In genomic region chr7:102752086-102752485, GRCm38 (mm10) we compare ENCODE assay signal across 12 mouse cellular contexts. TPM values are rescaled to one million over a fixed set of nuclear protein-coding genes. Genes with fewer than 3 reads are reported as not detected.
A peak's percentile ranks its signal among the peaks of the same experiment; 100 is the strongest.
DNase-seq lines count a peak whose midpoint lies in the region; ATAC-seq lines count a peak whose summit lies in the region.
"Had no signal": no experiment of that assay in that cellular context is flagged by ENCODE, and none has a peak within 500 bp of the region (broad histone marks: within the 10 kb centered on the region; RNA-seq: fewer than 3 reads in every experiment).

No protein-coding gene starts in this region.

- 22% methylated on average over 1 of the region's 1 CpGs for WGBS in midbrain, embryonic 13.5 days

- H3K27ac ChIP-seq in midbrain, embryonic 13.5 days, result no peak overlapping the region
- H3K27ac ChIP-seq: embryonic facial prominence, embryonic 15.5 days; heart, embryonic 13.5 days; hindbrain, postnatal 0 days; limb, embryonic 12.5 days; macrophage had no signal

- ATAC-seq in midbrain, embryonic 13.5 days, result no peak
- ATAC-seq: hindbrain, postnatal 0 days had no signal

- no peaks in the 10 kb centered on the region for H3K4me1 ChIP-seq in midbrain, embryonic 13.5 days (replicated peaks)
- H3K4me1 ChIP-seq: embryonic facial prominence, embryonic 15.5 days; heart, embryonic 13.5 days; limb, embryonic 12.5 days had no signal

- H3K9ac ChIP-seq in midbrain, embryonic 13.5 days (replicated peaks), result no peak overlapping the region
- H3K9ac ChIP-seq: embryonic facial prominence, embryonic 15.5 days; heart, embryonic 13.5 days; limb, embryonic 12.5 days had no signal

- no peaks in the 10 kb centered on the region for H3K9me3 ChIP-seq in midbrain, embryonic 13.5 days
- H3K9me3 ChIP-seq: embryonic facial prominence, embryonic 15.5 days; heart, embryonic 13.5 days; limb, embryonic 12.5 days had no signal

- H3K36me3 ChIP-seq in midbrain, embryonic 13.5 days, result no peaks in the 10 kb centered on the region
- H3K36me3 ChIP-seq: embryonic facial prominence, embryonic 15.5 days; heart, embryonic 13.5 days; limb, embryonic 12.5 days had no signal

- H3K4me3 ChIP-seq in midbrain, embryonic 13.5 days (replicated peaks), result no peak overlapping the region
- H3K4me3 ChIP-seq: embryonic facial prominence, embryonic 15.5 days; heart, embryonic 13.5 days; limb, embryonic 12.5 days had no signal

- intact Hi-C loops in heart, postnatal 25 days (cut with DNase I), result loop anchor here (5.0 kb wide), 2 partner anchors 85 to 240 kb away; no protein-coding TSS in a partner anchor

- H3K4me2 ChIP-seq in midbrain, embryonic 13.5 days (replicated peaks), result no peak overlapping the region
- H3K4me2 ChIP-seq: embryonic facial prominence, embryonic 15.5 days; heart, embryonic 13.5 days; limb, embryonic 12.5 days had no signal

- peak; percentile 12 for DNase-seq in heart, postnatal 4 days
- no peak for DNase-seq in heart, postnatal 25 days (ENCODE audit: low spot score)
- peak; percentile 24 for DNase-seq in thymus, postnatal 4 days
- no peak for DNase-seq in thymus, postnatal 25 days
- peak; percentile 12 for DNase-seq in ZHBTc4 (ENCODE audit: low read depth, low spot score)
- DNase-seq in frontal cortex, postnatal 36 days (ENCODE audit: low spot score in 2 of 2), result no peak

- no peaks in the 10 kb centered on the region for H3K27me3 ChIP-seq in midbrain, embryonic 13.5 days
- H3K27me3 ChIP-seq: embryonic facial prominence, embryonic 15.5 days; heart, embryonic 13.5 days; limb, embryonic 12.5 days had no signal

RNA-seq across cellular contexts. Expression of gene Olfr560, which starts 7.1 kb away (rescaled TPM):
- total RNA-seq in heart, postnatal 4 days (2021), result under 1 TPM; 0.19 to 0.23 TPM
- total RNA-seq in heart, postnatal 25 days (2021), result not detected
- polyA plus RNA-seq in midbrain, embryonic 13.5 days (2015; fragmentation: Nextera tagmentation; extraction: Ambion mirVana), result not detected in 2 replicates
- total RNA-seq: hindbrain, postnatal 0 days had no signal
- polyA plus RNA-seq: heart, embryonic 13.5 days; hindbrain, postnatal 0 days; limb, embryonic 12.5 days; macrophage had no signal

RNA-seq across cellular contexts. Expression of gene Olfr78, which starts 7.2 kb away (rescaled TPM):
- 1 to 10 TPM; 1.1 to 1.4 TPM for total RNA-seq in heart, postnatal 4 days (2021)
- total RNA-seq in heart, postnatal 25 days (2021), result 1 to 10 TPM in 1 of 2 experiments, under 1 TPM in 1; 0.81 to 1.2 TPM
- polyA plus RNA-seq in midbrain, embryonic 13.5 days (2015; fragmentation: Nextera tagmentation; extraction: Ambion mirVana), result not detected in 2 replicates
- polyA plus RNA-seq: limb, embryonic 12.5 days; macrophage had no signal

RNA-seq across cellular contexts. Expression of gene Olfr561, which starts 18.9 kb away (rescaled TPM):
- not detected for total RNA-seq in heart, postnatal 4 days (2021)
- not detected for total RNA-seq in heart, postnatal 25 days (2021)
- polyA plus RNA-seq in midbrain, embryonic 13.5 days (2015; fragmentation: Nextera tagmentation; extraction: Ambion mirVana), result not detected in 2 replicates
- total RNA-seq: hindbrain, postnatal 0 days had no signal
- polyA plus RNA-seq: heart, embryonic 13.5 days; hindbrain, postnatal 0 days; limb, embryonic 12.5 days; macrophage had no signal

RNA-seq across cellular contexts. Expression of gene Olfr559, which starts 24.8 kb away (rescaled TPM):
- total RNA-seq in heart, postnatal 4 days (2021), result not detected
- not detected for total RNA-seq in heart, postnatal 25 days (2021)
- not detected in 2 replicates for polyA plus RNA-seq in midbrain, embryonic 13.5 days (2015; fragmentation: Nextera tagmentation; extraction: Ambion mirVana)
- total RNA-seq: hindbrain, postnatal 0 days had no signal
- polyA plus RNA-seq: embryonic facial prominence, embryonic 15.5 days; heart, embryonic 13.5 days; hindbrain, postnatal 0 days; limb, embryonic 12.5 days; macrophage had no signal

RNA-seq across cellular contexts. Expression of gene Olfr33, which starts 33.2 kb away (rescaled TPM):
- not detected for total RNA-seq in heart, postnatal 4 days (2021)
- total RNA-seq in heart, postnatal 25 days (2021), result not detected
- not detected in 2 replicates for polyA plus RNA-seq in midbrain, embryonic 13.5 days (2015; fragmentation: Nextera tagmentation; extraction: Ambion mirVana)
- total RNA-seq: hindbrain, postnatal 0 days had no signal
- polyA plus RNA-seq: heart, embryonic 13.5 days; hindbrain, postnatal 0 days; limb, embryonic 12.5 days; macrophage had no signal

Comparison
In these comparisons a context has a peak if more than half of its experiments do, and no peak if none do; other contexts are left out.
1. DNase-seq: peak in heart, postnatal 4 days (single experiment), thymus, postnatal 4 days (single experiment) and ZHBTc4 (single experiment); none in heart, postnatal 25 days (single experiment), thymus, postnatal 25 days (single experiment) and frontal cortex, postnatal 36 days (0 of 2).